Mouse (Mus musculus) cerebellum, adult 2 months (tissue): ENCODE measurements around the gene Fam198a.

Experiments
- CTCF ChIP-seq: fragments of 200-500 bp; IDR thresholded peaks from 2 replicates; pipeline ENCODE4 v1.5.1; 2011; ENCODE audit warnings: low read depth, mild to moderate bottlenecking, control low read depth, low read length, moderate library complexity, borderline replicate concordance; ENCODE audit not compliant: insufficient read depth
- POLR2A ChIP-seq: fragments of 200-500 bp; IDR thresholded peaks from 2 replicates; pipeline ENCODE4 v1.6.1; 2011; ENCODE audit warnings: low read length, control low read depth, borderline replicate concordance; ENCODE audit not compliant: insufficient read depth

DNA sequence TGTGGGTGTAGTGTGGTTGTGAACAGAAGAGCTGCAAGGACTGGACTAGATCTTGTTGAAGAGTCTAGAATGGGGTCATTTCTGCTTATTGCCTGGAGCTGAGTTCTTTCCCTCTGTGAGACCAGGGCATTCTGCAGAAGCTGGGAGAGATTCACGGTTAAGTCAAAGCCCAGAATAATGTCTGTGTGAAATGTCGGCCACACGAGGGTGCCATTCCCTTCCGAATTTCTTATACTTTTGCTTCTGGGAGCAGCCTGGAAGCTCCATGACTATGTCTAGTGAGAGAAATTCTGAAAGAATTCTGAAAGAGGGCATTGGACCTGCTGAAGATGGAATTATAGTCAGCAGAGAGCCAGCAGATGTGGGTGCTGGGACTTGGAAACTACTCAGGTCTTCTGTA lies 3.0 kb upstream of the Fam198a start:
- peak; percentile 68; the same call in 1 of the 2 replicates for TF ChIP-seq CTCF
- TF ChIP-seq POLR2A = no peak
